Mouse (Mus musculus): ENCODE data around the gene Ttc33.

GRCm38 (mm10) chr15:5154621-5155020, 30.7 kb upstream of the Ttc33 start:
- no peak for TF ChIP-seq CTCF (IDR thresholded peaks at IDR 0.05; ENCODE audit: low read depth, low read length)
- no peak for TF ChIP-seq GATA1 (IDR thresholded peaks at IDR 0.05; ENCODE audit: borderline replicate concordance, low read length)
- no peak for TF ChIP-seq POLR2AphosphoS5 (IDR thresholded peaks at IDR 0.05; ENCODE audit: insufficient replicate concordance, low read depth, low read length)
- TF ChIP-seq TAL1 (conservative IDR thresholded peaks at IDR 0.05; ENCODE audit: low read depth, low read length), result no peak
- TF ChIP-seq GATA2 (IDR thresholded peaks at IDR 0.05; ENCODE audit: borderline replicate concordance, low read depth, low read length), result no peak
